Mouse (Mus musculus) embryonic facial prominence, embryonic 11.5 days (tissue): Measurements from ENCODE around the gene Elane. TPM values are rescaled to one million over a fixed set of nuclear protein-coding genes. Genes with fewer than 3 reads are reported as not detected.

ENCODE experiments used
- ATAC-seq: fragments of 200-750 bp; cut with Nextera tagmentation; replicated peaks from 2 replicates; pipeline ENCODE4 v1.8.0; 2017; ENCODE audit warnings: low read depth; ENCODE audit not compliant: insufficient number of reproducible peaks, low FRiP score, low TSS enrichment
- DNase-seq: peaks from one replicate; pipeline ENCODE4 v3.0.0-alpha.2; 2015; ENCODE audit warnings: low spot score
- H3K27ac ChIP-seq: fragments of 300-500 bp; sonication (generic); replicated peaks from 2 replicates; pipeline ENCODE4 v1.5.1; 2014; ENCODE audit warnings: mild to moderate bottlenecking, low read depth, low read length, control low read depth
- H3K27me3 ChIP-seq: fragments of 300-500 bp; sonication (generic); 2 replicates; pipeline ENCODE4 v1.6.1; 2014; ENCODE audit warnings: mild to moderate bottlenecking, low read length, moderate library complexity, mixed read lengths; ENCODE audit not compliant: control insufficient read depth, insufficient read depth
- H3K36me3 ChIP-seq: fragments of 300-500 bp; sonication (generic); replicated peaks from 2 replicates; pipeline ENCODE4 v1.6.1; 2014; ENCODE audit warnings: low read depth, mild to moderate bottlenecking, low read length, moderate library complexity, mixed read lengths; ENCODE audit not compliant: control insufficient read depth, insufficient read depth
- H3K4me1 ChIP-seq: fragments of 300-500 bp; sonication (generic); 2 replicates; pipeline ENCODE4 v1.6.1; 2014; ENCODE audit warnings: low read length, mixed read lengths; ENCODE audit not compliant: control insufficient read depth, insufficient read depth
- H3K4me2 ChIP-seq: fragments of 300-500 bp; sonication (generic); 2 replicates; pipeline ENCODE4 v1.6.1; 2014; ENCODE audit warnings: low read depth, mild to moderate bottlenecking, control low read depth, low read length, moderate library complexity
- H3K4me3 ChIP-seq: fragments of 300-500 bp; sonication (generic); 2 replicates; pipeline ENCODE4 v1.5.1; 2014; ENCODE audit warnings: low read depth, low read length, control low read depth
- H3K9ac ChIP-seq: fragments of 300-500 bp; sonication (generic); replicated peaks from 2 replicates; pipeline ENCODE4 v1.6.1; 2014; ENCODE audit warnings: mild to moderate bottlenecking, control low read depth, low read length
- H3K9me3 ChIP-seq: fragments of 300-500 bp; sonication (generic); replicated peaks from 2 replicates; pipeline ENCODE4 v1.6.1; 2016; ENCODE audit warnings: mild to moderate bottlenecking, low read length, inconsistent platforms, mixed read lengths; ENCODE audit not compliant: control insufficient read depth
- WGBS: fragments of 180-500 bp; shearing (Covaris S2); extraction: QIAGEN DNeasy Blood & Tissue Kit; methylation state at CpG from one replicate; pipeline ENCODE4 v1.1.7; 2014; 5-methylcytosine and 5-hydroxymethylcytosine counted together
- polyA plus RNA-seq: library from polyadenylated mRNA; unstranded; fragments of >200 nt; fragmentation: Nextera tagmentation; extraction: Ambion mirVana; gene quantifications from 2 replicates; pipeline ENCODE4 v1.2.1, GENCODE M21; 2014

The Elane gene
- polyA plus RNA-seq, 1 experiment from 2014 or later: 0.50 TPM

DNA sequence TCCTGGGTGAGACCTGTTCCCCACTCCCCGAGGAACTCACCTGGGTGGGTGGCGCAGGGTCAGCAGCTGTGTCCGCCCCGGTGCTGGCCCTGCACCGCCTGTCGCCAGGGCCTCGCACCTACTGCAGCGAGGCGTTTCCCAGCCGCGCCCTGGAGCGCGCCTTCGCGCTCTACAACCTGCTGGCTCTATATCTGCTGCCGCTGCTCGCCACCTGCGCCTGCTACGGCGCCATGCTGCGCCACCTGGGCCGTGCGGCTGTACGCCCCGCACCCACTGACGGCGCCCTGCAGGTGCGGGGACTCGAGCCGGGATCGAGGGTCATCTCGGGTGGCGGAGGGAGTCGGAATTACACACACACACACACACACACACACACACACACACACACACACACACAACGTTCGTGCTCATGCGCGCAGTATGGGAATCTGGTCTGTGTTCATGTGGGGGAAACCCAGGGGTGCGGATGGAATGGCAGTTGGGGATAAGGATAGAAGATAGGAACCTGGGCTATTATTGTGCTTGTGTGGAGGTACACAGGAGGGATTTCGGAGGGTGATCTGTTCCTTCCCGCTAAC is 35.0 kb downstream of the Elane start, which contains the start of gene R3hdm4:
R3hdm4 (minus strand) TSS at position 251 of the 578 bp plus-strand sequence.
- H3K27me3 ChIP-seq: peaks cover 61% of the 10 kb centered on the region
- no peak within 1 kb of the TSS for H3K27ac ChIP-seq
- DNase-seq (no peak), ATAC-seq (no peak)
- H3K9me3 ChIP-seq: no peaks in the 10 kb centered on the region
- 3% methylated on average over 40 of the region's 41 CpGs for WGBS
- no peaks in the 10 kb centered on the region for H3K36me3 ChIP-seq
- H3K9ac ChIP-seq: peak within 1 kb of the TSS; percentile 22
- peaks cover 7% of the 10 kb centered on the region; the same call in 1 of the 2 replicates for H3K4me1 ChIP-seq
- peak within 1 kb of the TSS; percentile 42 for H3K4me2 ChIP-seq
- H3K4me3 ChIP-seq: peak within 1 kb of the TSS; percentile 19; the same call in 1 of the 2 replicates

DNA sequence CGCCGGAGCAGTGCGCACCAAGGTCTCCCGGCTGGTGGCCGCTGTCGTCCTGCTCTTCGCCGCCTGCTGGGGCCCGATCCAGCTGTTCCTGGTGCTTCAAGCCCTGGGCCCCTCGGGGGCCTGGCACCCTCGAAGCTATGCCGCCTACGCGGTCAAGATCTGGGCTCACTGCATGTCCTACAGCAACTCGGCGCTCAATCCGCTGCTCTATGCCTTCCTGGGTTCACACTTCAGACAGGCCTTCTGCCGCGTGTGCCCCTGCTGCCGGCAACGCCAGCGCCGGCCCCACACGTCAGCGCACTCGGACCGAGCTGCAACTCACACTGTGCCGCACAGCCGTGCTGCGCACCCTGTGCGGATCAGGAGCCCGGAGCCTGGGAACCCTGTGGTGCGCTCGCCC is 35.5 kb downstream of the Elane start:
- Histone ChIP-seq H3K4me1 (peaks cover 7% of the 10 kb centered on the region; the same call in 1 of the 2 replicates), H3K4me2 (peak overlapping the region; percentile 42), H3K9me3 (no peaks in the 10 kb centered on the region), H3K4me3 (peak overlapping the region; percentile 19; the same call in 1 of the 2 replicates), H3K36me3 (no peaks in the 10 kb centered on the region), H3K27me3 (peaks cover 61% of the 10 kb centered on the region), H3K27ac (no peak overlapping the region), H3K9ac (peak overlapping the region; percentile 10)
- under 1% methylated on average over 34 of the region's 34 CpGs for WGBS
- no peak for DNase-seq
- no peak for ATAC-seq

DNA sequence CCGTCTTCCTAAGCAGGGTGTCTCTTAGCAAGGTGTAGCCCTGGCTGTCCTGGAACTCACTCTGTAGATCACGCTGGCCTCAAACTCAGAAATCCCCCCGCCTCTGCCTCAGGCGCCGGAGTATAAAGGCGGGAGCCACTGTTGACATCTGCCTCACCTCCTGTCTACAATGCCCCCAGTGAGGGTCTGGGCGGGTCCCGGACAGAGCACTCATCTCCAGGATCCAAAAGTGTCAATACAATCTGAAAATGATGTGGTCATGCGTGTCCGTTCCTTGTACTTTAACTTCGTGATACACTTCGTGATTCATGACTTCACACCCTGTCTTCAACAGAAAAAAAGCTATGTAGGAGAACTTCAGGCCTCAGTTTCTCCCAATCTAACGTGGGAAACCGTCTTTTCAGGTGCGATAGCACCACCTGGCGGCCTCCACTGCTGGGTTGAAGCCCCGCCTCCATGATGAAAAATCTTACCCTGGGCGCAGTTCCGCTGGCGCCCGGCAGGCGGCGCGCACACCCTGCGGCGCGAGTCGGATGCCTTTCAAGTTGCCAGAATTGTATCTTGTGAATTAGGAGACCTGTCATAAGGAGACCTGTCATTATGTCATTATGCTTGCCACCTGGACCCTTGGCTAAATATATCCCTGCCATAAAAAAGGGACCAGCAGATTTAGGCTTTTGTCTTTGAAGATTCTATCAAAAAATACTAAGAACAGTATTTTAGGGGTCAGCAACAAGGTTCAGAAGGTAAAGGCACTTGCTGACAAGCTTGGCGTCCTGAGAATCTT is 39.1 kb downstream of the Elane start:
- H3K27ac ChIP-seq: no peak overlapping the region
- no peaks in the 10 kb centered on the region for H3K9me3 ChIP-seq
- no peak overlapping the region for H3K4me3 ChIP-seq
- H3K9ac ChIP-seq: no peak overlapping the region
- WGBS: 14% methylated on average over 29 of the region's 29 CpGs
- peak; percentile 90 for DNase-seq
- peaks cover 32% of the 10 kb centered on the region for H3K27me3 ChIP-seq
- H3K36me3 ChIP-seq: no peaks in the 10 kb centered on the region
- H3K4me1 ChIP-seq: peaks cover 7% of the 10 kb centered on the region; the same call in 1 of the 2 replicates
- no peak for ATAC-seq
- peak overlapping the region; percentile 20; the same call in 1 of the 2 replicates for H3K4me2 ChIP-seq

DNA sequence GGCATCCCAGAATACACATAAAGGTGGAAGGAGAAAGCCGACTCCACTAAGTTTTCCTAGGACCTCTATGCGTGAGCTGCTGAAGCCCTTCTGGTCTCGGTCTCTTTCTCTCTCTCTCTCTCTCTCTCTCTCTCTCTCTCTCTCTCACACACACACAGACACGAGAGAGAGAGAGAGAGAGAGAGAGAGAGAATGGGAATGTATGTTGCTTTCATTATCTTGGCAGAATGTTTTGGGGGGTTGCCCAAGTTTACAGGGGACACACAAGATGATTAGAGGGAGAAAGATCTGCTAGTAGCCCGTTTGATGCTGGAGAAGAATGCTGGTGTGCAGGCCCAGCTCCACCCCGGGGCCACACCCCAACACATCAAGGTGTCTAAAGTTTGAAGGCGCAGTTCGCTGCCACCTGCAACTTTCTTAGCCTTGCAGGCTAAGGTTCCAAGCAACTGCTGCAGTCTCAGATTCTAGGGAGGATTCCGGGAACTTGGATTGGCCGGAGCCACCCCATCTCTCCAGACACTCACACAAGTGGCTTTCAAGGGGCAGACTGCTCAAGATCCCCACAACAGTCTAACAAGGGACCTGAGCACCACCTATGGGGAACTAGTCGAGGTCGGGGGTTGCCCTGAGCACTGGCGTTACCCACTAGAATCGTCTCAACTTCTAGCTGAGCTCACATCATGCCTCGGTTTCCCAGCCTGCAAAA is 39.9 kb downstream of the Elane start:
- no peak for ATAC-seq

DNA sequence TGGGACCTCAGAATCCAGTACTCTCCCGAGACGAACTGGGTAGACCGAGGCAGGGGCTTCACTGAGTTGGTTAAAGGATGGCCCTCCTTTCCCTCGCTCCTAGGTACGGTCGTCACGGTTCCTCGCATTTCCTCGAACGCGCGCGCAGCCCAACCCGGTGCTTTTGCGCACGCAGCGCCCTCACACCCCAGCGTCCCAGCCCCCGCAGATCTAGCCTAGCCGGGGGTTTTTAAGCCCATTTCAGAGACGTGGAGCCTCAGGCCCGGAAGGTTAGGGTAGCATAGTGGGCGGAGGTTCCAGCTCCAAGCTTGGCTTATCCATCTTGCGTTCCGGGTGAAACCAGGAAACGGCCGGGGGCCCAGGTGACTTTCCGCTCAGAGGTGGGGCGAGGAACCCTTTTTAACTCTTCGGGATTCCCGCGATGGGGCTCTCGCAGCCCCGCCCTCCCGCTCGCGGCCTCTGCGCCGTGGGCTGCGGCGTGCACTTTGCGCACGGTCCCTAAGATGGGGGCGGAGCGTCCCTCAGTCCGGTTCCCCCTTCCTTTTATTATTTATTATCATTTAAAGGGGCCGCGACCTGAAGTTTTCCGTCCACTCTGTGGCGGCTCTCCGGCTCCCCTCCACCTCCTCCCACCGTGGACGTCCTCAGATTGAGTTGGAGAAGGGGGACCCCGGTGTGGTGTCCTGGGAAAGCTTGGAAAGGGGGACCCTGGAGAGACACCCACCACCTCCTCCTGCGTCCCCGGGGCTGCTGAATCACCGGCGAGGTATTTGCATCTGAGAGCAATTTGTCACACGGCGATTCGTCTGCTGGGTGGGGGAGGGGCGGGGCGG is 40.7 kb downstream of the Elane start, which contains the start of gene Arid3a:
Arid3a (plus strand) TSS at position 553 of the 833 bp plus-strand sequence.
- peak within 1 kb of the TSS; percentile 84 for H3K9ac ChIP-seq
- H3K4me2 ChIP-seq: peak within 1 kb of the TSS; percentile 74
- no peaks in the 10 kb centered on the region; the same call in 1 of the 2 replicates for H3K36me3 ChIP-seq
- no peaks in the 10 kb centered on the region for H3K9me3 ChIP-seq
- peaks cover 17% of the 10 kb centered on the region for H3K27me3 ChIP-seq
- ATAC-seq: peak; percentile 54
- peak; percentile 96 for DNase-seq
- WGBS: under 1% methylated on average over 63 of the region's 63 CpGs
- peak within 1 kb of the TSS; percentile 84 for H3K27ac ChIP-seq
- peak within 1 kb of the TSS; percentile 72 for H3K4me3 ChIP-seq
- peaks cover 7% of the 10 kb centered on the region; the same call in 1 of the 2 replicates for H3K4me1 ChIP-seq

More for the DNA sequence above, 39.9 kb downstream of the Elane start:
- 12% methylated on average over 15 of the region's 15 CpGs for WGBS
- peaks cover 7% of the 10 kb centered on the region; the same call in 1 of the 2 replicates for H3K4me1 ChIP-seq
- H3K4me3 ChIP-seq: peak overlapping the region; percentile 72
- H3K9ac ChIP-seq: peak overlapping the region; percentile 84; the same call in 1 of the 2 replicates
- H3K9me3 ChIP-seq: no peaks in the 10 kb centered on the region
- no peaks in the 10 kb centered on the region; the same call in 1 of the 2 replicates for H3K36me3 ChIP-seq
- no peak for DNase-seq
- peaks cover 25% of the 10 kb centered on the region for H3K27me3 ChIP-seq
- H3K4me2 ChIP-seq: peak overlapping the region; percentile 74
- 0 out of 2 replicates have a peak overlapping the region, but pooled peaks have one; percentile 84 for H3K27ac ChIP-seq

DNA sequence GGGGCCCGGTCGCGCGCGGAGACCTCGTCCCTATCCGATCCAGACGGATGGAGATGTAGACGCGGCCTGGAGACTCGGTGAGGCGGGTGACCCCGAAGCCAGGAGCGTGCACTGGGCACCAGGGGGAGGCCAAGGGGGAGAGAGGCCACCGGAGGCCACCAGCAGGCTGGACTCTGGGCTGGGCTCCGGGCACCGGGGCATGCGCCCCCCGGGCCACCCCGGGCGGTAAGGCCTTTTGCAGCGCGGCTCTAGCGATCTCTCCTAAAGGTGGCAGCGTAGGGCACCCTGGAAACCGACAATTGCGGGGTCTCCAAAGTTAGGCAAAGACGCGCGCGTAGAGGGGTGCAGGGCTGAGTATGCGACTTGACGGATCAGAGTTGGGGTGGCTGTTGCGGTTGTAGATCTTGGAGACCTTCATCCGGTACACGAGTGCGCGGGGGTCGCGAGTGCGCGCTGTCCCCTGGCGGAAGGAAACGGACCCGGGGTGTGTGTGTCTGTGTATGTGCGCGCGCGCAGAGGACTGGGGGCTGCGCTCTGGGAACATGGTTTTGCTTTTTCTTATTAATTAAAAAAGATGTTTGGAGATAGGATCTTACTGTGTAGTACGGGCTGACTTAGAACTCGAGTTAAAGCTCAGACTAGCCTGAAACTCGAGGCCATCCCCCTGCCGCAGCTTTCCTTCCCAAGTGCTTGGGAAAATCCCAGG is 41.4 kb downstream of the Elane start:
- H3K4me3 ChIP-seq: peak overlapping the region; percentile 72
- no peaks in the 10 kb centered on the region; the same call in 1 of the 2 replicates for H3K36me3 ChIP-seq
- H3K4me1 ChIP-seq: peaks cover 13% of the 10 kb centered on the region; the same call in 1 of the 2 replicates
- WGBS: under 1% methylated on average over 54 of the region's 54 CpGs
- DNase-seq (peak; percentile 73), ATAC-seq (peak; percentile 40)
- H3K9ac ChIP-seq: peak overlapping the region; percentile 84
- H3K27ac ChIP-seq: peak overlapping the region; percentile 84
- H3K27me3 ChIP-seq: peaks cover 9% of the 10 kb centered on the region
- H3K9me3 ChIP-seq: no peaks in the 10 kb centered on the region
- H3K4me2 ChIP-seq: peak overlapping the region; percentile 68
